Mouse (Mus musculus): ENCODE results near the gene Tmem121.

GRCm38 (mm10) chr12:113212326-113212924 lies 26.7 kb downstream of the Tmem121 start:
- TF ChIP-seq EP300 (IDR thresholded peaks at IDR 0.05; ENCODE audit: insufficient read depth, low read depth, low read length) (no peak), CTCF (IDR thresholded peaks at IDR 0.05) (no peak), POLR2A (IDR thresholded peaks at IDR 0.05; ENCODE audit: insufficient read depth, low read depth, low read length) (no peak)
